Mouse (Mus musculus) lung, postnatal 0 days (tissue): ENCODE data around the gene Crnn.

ENCODE experiments used
- CTCF ChIP-seq: IDR thresholded peaks from 2 replicates; pipeline ENCODE4 v1.5.1; 2016; ENCODE audit warnings: antibody characterized with exemption, mild to moderate bottlenecking
- EP300 ChIP-seq: IDR thresholded peaks from 2 replicates; pipeline ENCODE4 v1.6.1; 2016; ENCODE audit warnings: antibody characterized with exemption, mild to moderate bottlenecking, control low read depth

- TF ChIP-seq CTCF (peak; percentile 54), EP300 (no peak)
Measured at GRCm38 (mm10) chr3:93111668-93112067, 32.9 kb upstream of the Crnn start.
